Mouse (Mus musculus) gastrocnemius, postnatal 25 days (tissue): ENCODE results near the gene Gusb. TPM values are rescaled to one million over a fixed set of nuclear protein-coding genes. Genes with fewer than 3 reads are reported as not detected.
A peak's percentile ranks its signal among the peaks of the same experiment; 100 is the strongest.

Source experiments
- DNase-seq: peaks from one replicate; pipeline ENCODE4 v3.0.0; 2022
- total RNA-seq, 2 experiments: library from RNA; stranded (reverse); gene quantifications; 1 replicate in 1 of 2; 2 replicates in 1 of 2; pipeline ENCODE4 v1.2.3; 2021

Gusb gene
- total RNA-seq, 2 experiments from 2014 or later: 9.2 to 14.7 TPM

DNA sequence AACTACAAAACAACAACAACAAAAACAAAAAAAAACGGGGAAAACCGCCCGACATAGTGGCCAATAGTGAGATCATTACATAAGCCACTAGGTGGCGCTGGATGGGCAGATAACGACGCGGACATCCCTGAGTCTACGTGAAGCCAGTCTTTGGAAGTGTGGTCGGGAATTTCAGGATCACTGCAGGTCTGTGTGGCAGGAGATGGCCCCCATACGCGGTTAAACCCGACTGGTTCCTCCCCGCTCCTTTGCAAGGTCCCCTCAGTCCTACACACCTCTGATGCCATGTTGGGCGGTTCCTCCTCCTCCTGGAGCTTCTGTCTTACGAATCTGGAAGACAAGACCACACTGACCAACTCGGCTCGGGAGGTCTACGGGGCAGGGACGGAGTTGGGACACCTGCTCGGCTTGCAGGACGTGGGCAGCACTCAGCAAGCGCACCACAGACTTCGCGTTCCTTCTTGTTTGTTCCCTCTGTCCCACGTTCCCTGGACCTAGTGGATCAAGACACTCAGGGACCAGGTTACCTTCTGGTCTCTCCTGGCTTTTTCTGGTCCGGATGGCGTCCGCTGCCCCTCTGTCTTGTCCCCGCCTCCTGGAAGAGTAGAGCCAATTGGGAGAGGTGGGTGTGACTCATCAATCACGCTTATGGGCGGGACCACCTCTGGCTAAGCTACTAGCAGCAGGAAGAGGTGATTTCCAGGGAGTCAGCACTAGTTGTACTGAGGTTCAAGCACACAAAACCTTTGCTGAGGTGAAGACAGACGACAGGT is 21.1 kb upstream of the Gusb start:
- DNase-seq: peak; percentile 82

DNA sequence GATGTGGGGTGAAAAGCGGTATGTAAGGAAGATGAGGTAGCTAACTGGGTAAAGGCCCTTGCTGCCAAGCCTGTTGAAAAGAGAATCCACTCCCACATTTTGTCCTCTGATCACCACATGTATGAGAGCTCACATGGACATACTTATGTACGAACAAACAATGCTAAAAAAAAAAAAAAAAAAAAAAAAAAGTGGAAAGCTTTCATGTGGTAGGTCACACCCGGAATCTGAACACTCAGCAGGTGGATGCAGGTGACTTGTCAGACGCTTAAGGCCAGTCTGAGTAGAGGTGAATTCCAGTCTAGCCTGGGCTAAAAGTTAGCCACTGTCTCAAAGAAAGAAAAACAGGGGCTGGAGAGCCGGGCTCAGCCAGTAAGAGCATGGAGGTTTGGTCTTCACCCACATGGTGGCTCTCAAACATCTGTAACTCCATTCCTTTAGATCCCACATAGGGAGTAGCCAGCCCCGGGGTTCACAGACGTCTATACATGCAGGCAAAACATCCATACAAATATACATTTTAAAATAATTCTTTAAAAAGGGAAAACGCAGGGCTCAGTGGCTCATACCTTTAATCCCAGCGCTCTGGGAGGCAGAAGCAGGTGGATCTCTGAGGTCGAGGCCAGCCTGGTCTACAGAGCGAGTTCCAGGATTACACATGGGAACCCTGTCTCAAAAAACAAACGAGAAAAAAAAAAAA is 20.4 kb upstream of the Gusb start:
- no peak for DNase-seq

DNA sequence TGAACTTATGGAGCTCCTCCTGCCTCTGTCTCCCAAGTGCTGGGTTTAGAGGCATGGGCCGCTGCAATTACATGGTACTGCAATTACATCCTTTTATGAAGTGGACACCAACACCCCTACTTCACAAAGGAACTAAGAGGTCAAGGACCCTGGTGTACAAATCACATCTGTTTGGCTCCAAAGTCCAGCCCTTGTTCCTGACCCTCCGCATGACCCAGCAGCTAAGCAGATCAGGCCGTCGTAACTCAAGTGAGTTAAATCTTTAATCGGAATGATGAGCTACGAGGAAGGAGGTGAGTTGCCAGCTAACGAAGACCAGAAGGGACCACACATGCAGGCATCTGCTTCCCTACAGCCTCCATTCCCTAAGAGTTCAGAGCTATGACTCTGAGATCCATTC is 19.5 kb upstream of the Gusb start:
- DNase-seq: no peak

DNA sequence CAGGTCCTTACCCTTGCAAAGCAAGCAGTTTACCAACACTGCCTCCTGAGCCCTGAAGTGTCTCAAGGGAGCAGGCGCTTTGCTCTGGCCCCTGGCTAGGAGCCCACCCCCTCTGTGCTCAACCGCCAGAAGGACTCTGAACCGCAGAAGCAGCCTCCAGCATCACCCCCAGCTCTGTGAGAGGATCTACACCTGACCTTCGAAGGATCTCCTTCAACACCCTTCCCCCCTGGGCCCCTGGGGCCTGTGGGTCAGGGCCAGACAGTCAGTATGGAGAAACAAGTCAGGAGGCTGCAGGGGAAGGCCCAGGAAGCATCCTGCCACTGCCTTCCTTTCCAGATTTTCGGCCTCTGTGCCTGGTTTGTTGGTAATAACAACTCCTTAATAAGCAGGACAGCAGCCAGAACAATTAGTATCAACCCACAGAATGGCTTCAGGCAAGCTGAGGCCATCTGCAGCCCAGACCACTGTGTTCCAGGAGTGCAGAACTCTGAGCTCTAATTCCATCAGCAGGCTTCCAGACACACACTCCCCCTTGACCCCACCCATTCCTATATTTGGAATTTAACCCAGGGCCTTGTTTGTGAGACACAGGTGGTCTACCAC is 18.6 kb upstream of the Gusb start:
- DNase-seq: no peak

DNA sequence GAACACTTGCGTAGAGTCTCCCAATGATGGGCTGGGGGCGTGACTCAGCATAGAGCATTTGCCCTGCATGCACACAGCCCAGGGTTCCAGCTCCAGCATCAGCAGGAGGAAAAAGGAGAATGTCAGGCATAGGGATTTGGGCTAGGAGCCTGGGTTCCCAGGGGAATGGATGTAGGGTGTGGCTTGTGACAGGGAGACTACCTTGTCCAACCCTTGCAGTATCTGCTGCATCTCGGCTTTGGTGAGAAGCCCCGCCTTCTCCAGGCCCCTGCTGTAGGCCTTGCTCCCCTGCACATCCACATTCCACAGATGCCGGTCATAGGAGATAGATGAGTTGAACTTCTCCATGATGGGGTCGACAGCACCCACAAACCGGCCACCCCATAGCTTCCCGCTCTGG is 16.6 kb upstream of the Gusb start:
- no peak for DNase-seq

DNA sequence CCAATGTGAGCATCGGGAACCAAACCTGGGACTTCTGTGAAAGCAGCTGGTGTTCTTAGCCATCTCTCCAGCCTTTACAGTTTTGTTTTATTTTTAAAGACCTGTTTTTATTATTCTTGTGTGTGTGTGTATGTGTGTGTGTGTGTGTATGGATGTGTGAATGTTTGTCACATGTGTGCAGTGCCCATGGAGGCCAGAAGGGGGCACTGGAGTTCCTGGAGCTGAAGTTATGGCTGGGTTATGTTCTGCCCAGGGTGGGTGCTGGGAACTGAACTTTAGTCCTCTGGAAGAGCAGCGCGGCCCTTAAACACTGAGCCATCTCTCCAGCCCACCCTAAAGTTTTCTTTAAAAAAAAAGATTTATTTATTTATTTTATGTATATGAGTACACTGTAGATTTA is 12.3 kb upstream of the Gusb start:
- DNase-seq: no peak

DNA sequence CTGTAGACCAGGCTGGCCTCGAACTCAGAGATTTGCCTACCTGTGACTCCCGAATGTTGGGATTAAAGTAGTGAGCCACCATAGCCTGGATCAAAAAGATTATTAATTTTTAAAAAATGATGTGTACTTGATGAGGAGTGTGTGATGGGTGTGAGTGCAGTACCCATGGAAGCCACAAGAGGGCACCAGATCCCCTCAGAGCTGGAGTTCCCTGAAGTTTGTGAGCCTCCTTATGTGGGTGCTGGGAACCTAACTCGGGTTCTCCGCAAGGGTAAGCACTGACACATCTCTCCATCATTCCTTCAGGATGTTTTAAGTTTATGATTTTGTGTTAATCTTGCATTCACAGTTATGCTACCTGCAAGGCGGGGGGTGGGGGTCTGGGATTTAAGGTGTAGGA is 8.1 kb upstream of the Gusb start:
- no peak for DNase-seq

DNA sequence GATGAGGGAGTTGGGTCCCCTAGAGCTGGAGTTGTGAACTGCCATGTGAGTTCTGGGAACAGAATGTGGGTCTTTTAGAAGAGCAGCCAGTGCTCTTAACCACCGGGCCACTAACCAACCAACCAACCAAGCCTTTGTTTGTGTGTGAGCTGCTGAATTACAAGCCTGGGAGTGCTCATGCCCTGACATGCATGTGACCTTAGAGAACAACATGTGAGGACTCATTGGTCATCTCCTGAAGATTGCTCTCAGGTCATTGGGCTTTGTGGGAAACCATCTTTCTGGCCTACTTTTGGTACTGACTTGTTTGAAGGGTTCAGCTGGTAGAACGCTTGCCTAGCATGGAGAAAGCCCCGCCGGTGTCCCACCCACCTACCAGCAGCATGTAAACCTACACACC is 6.9 kb upstream of the Gusb start:
- DNase-seq: no peak

DNA sequence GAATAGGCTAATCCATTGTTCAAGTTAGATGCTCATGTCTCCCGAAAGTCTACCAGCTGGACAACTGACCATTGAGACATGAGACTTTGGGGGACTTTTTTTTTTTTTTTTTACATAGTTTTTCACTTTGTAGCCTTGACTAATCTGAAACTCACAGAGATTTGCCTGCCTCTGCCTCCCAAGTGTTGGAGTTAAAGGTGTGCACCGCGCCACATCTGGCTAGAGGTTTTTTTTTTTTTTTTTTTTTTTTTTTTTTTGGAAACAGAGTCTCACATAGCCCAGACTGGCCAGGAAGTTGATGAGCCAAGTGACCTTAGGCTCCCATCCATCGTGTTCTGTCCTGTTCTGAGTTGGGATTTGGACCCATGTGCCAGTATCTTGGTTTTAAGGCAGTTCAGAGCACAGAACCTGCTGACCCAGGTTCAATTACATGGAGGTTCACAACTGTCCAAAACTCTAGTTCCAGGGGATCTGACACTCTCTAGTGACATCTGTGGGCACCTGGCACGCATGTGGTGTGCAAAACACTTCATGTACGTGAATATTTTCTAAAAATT is 5.3 kb upstream of the Gusb start:
- no peak for DNase-seq

DNA sequence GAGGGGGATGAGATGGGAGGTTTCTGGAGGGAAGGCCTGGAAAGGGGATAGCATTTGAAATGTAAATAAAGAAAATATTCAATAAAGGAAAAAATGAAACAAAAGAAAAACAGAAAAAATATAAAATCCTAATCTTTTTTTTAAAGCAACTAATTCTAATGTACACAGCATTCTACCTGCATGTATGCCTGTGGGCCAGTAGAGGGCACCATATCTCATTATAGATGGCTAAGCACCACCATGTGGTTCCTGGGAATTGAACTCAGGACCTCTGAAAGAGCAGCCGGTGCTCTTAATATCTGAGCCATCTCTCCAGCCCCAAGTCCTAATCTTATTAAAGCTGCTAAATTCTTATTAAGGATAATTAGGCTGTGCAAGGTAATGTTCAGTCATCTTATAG is 4.5 kb upstream of the Gusb start:
- no peak for DNase-seq

DNA sequence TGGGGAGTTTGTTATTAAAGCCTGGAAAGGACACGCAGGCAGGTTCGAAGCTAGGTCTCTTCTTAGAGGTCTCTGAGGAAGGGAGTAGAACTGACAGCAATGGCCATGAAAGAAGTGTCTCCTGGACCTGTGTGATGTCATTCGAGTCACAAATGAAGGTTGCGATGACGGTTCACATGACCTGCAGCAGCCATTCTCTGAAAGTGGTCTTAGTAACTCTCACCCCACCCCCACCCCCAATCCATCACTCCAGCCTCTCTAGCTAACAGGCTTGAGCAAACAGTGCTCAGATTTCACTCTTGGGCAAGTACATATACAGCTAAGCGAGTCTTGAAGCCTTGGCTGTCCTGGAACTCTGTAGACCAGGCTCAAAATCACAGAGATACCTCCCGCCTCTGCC is 380 bp upstream of the Gusb start:
- no peak for DNase-seq

DNA sequence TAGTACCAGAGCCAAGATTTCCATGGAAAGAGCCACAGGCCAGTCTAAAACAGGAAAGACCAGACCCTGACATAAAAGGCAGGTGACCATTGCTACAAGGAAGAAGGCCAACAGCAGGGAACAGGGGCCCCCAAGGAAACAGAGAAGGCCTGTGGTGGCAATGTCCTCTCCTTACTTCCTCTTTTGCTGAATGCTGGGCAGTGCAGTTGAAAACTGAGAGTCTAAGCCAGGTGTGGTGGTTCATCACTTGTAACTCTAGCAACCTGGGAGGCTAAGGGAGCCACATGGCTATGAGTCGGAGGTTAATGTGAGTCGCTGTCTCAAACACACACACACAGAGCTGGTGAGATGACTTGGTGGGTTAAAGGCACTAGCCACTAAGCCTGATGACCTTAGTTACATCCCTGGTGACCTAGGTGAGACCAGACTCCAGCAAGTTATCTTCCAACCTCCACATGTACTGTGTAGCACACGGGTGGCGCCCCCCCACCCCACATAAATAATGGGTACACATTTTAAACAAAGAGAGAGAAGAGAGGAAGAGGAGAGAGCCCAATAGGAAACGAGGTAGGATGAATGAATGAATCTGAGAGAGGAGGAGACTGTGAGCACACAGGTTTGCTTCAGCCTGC is 1.4 kb downstream of the Gusb start:
- no peak for DNase-seq

DNA sequence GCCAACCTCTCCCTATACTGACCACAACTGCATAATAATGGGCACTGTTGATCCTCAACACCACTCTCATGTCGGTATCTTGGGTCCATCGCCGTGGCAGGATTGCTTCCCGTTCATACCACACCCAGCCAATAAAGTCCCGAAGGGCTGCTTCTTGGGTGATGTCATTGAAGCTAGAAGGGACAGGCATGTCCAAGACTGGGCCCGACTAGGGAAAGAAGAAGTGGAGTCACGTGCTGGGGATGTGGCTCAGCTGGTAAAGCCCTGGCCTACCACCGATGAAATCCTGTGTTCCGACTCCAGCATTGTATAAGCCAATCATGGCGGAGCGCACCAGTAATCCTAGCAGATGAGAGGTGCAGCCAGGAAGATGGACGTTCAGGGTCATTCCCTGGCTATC is 2.1 kb downstream of the Gusb start:
- DNase-seq: no peak

DNA sequence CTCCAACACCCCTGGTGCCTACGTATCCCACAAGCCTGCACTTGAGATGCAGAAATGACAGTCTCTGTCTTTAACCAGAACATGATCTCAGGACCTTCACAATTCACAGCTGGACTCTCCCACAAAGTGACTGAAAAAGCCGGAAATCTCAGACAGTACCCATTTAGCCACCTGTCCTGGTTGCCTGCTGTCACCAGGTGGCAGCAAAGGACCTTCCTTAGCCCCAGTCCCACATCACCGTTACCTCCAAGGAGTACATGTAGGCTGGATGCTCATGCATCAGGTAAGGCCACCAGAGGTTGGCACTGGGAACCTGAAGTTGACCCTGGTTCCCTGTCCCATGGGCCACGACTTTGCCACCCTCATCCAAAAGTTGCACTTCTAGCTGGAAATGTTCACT is 3.8 kb downstream of the Gusb start:
- no peak for DNase-seq

DNA sequence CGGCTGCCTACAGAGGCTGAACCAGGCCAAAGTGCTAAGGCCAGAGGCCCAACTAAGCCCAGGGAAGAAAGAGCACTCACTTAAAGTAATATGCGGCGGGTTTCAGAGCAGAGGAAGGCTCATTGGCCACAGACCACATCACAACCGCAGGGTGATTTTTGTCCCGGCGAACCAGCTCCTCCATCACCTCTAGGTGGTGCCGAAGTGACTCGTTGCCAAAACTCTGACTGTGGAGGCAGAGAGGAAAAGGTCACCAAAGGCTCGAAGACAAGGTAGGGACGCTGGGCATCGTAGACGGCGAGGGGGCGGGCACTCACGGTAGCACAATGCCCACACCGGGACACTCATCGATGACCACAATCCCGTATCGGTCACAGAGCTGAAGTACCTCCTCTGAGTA is 5.1 kb downstream of the Gusb start:
- DNase-seq: no peak

DNA sequence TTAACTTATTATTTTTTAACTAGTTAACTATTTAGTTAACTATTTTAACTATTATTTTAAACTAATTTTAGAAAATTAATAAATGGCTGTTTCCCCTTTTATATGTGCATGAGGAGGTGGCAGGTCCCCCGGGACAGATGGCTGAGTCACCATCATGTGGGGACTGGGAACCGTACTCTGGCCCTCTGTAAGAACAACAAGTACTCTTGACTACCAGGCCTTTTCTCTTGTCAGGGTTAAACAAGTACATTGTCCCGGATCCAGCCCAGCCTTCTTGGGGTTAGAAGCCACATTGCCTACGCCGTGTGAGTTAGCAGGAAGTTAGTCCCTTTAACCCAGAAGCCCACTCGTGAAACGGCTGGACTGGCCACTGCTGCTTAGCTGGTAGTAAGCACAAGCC is 7.9 kb downstream of the Gusb start:
- DNase-seq: no peak

DNA sequence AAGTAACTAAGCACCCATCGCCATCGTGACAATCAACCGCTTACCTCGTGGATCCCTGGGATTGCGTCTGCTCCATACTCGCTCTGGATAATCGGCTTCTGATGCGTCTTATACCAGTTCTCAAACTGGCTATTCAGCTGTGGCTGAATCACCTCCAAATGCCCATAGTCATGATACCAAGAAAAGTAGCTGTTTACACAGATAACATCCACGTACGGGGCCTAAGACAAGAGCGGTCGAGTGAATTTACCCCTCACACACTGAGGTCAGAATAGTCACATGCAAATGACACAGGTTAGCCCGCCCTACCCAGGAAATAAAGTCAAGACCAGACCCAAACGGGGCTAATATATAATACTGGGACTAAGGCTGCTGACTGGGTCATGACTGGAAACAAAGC is 9.5 kb downstream of the Gusb start:
- DNase-seq: no peak

DNA sequence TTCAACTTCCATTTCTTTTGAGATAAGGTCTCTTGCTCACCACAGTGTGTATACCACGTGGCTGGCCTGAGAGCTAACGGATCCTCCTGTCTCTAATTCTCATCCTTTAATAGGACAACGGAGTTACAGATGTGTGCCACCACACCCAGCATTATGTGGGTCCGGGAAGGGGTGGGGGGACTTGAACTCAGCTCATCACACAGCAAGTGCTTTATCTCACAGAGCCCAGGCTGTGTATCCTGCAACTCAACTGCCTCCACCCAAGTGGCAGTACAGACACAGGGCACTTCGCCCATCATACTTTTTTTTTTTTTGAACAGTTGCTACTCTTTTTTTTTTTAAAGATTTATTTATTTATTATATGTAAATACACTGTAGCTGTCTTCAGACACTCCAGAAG is 11.0 kb downstream of the Gusb start:
- DNase-seq: no peak

DNA sequence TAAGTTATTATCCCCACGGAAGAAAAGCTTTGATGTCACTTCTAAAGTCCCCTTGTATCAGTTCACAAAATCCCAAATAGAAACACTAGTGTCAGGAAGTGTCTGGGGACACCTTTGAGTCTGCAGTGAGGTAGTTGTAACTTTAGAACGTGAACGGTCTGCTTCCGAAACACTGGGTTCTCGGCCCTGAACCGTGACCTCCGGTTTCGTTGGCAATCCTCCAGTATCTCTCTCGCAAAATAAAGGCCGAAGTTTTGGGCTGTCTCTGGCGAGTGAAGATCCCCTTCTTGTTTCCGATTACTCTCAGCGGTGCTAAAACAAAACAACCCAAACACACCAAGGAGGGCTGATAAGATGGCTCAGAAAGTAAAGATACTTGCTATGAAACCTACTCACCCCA is 13.5 kb downstream of the Gusb start:
- DNase-seq: no peak

DNA sequence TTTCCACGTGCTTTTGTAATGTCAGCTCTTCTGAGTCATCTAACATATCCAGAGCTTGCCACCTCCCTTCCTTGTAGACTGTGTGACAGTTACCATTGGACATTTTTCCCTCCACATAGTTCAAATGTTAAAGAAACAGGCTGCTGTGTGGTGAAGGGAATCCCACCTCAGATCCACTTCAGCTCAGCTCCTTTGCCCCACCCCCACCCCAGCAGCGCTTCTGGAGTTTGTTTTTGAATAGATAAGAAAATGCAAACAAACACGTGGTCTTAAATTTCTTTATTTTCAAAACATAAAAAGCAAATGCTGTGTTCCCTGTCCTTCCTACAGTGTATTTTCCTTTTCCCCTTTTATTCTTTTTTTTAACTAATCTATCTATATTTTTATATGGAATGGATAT is 22.6 kb downstream of the Gusb start:
- no peak for DNase-seq

DNA sequence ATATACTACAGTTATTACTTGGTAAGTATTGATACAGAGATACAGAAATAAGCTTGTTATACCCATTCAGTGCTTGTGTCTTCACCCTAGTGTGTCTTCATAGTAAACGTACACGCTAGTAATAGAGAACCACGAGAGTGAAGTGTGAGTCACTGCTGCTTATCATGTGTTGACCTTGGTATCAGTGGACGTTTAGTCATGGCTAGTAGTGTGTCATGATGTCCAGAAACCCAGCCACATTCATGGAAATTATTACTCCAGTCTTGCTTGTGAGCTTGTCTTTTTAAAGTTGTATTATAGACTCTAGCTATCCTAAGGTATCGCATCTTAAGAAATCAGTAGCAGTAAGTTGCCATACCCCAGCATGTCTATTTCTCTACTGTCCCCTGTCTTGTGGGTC is 24.2 kb downstream of the Gusb start:
- DNase-seq: no peak

DNA sequence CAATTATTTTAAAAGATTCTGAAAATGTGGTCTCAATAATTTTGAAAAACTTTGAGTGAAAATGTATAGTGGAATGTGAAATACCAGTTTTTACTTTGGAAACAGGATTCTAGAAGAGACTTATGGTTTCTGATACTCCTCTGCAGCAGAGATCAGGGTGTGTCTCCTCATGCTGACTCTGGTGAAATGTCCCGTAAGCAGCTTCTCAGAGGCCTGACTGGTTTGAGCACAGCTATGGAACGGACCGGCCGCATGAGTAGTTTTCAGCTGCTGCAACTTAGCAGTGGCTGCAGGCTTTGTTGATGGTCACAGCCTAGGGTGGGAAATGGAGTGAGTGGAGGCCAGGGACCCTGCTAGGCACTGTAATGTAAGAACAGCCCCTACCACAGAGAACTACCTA is 25.1 kb downstream of the Gusb start:
- DNase-seq: no peak

DNA sequence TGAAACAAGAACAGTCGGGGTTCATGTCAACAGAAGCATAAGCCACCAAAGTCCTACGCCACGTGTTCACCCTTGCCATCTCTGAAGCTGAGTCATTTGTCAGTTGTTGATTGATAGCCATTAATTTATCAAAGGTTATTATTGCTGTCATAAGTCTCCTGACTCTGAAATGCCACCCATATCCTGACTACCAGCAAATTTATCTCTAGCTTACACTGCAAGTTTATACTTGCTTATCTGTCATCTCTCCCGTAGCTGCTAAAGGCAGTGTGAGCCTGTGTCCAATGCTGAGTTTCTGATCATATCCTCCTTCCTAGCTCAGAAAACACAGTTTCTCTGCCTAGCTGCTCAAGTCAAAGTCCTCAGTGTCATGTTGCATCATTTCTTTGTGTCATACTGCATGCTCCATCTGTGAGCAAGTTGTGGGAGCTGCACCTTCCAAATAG is 28.0 kb downstream of the Gusb start:
- no peak for DNase-seq
